Mouse (Mus musculus) stomach, embryonic 15.5 days (tissue): ENCODE data around the gene Kif14. TPM values are rescaled to one million over a fixed set of nuclear protein-coding genes. Genes with fewer than 3 reads are reported as not detected.

Experiments
- ATAC-seq: fragments of 200-750 bp; cut with Nextera tagmentation; 2 replicates; pipeline ENCODE4 v1.8.0; 2017; ENCODE audit warnings: low read depth, moderate number of reproducible peaks, moderate TSS enrichment; ENCODE audit not compliant: insufficient read depth, low FRiP score
- H3K27ac ChIP-seq: fragments of 300-500 bp; sonication (generic); 2 replicates; pipeline ENCODE4 v1.5.1; 2015; ENCODE audit warnings: mild to moderate bottlenecking, inconsistent platforms
- H3K27me3 ChIP-seq: fragments of 300-500 bp; sonication (generic); replicated peaks from 2 replicates; pipeline ENCODE4 v1.6.1; 2015; ENCODE audit warnings: inconsistent platforms
- H3K36me3 ChIP-seq: fragments of 300-500 bp; sonication (generic); 2 replicates; pipeline ENCODE4 v1.6.1; 2015; ENCODE audit warnings: inconsistent platforms
- H3K4me1 ChIP-seq: fragments of 300-500 bp; sonication (generic); 2 replicates; pipeline ENCODE4 v1.6.1; 2015; ENCODE audit warnings: inconsistent platforms
- H3K4me2 ChIP-seq: fragments of 300-500 bp; sonication (generic); 2 replicates; pipeline ENCODE4 v1.6.1; 2015; ENCODE audit warnings: mild to moderate bottlenecking, inconsistent platforms
- H3K4me3 ChIP-seq: fragments of 300-500 bp; sonication (generic); replicated peaks from 2 replicates; pipeline ENCODE4 v1.5.1; 2015; ENCODE audit warnings: inconsistent platforms
- H3K9ac ChIP-seq: fragments of 300-500 bp; sonication (generic); 2 replicates; pipeline ENCODE4 v1.6.1; 2015; ENCODE audit warnings: inconsistent platforms
- H3K9me3 ChIP-seq: fragments of 300-500 bp; sonication (generic); 2 replicates; pipeline ENCODE4 v1.6.1; 2016; ENCODE audit warnings: inconsistent platforms
- WGBS: fragments of 180-500 bp; shearing (Covaris S2); methylation state at CpG from one replicate; pipeline ENCODE4 v1.1.7; 2015; 5-methylcytosine and 5-hydroxymethylcytosine counted together
- polyA plus RNA-seq: library from polyadenylated mRNA; unstranded; fragments of >200 nt; fragmentation: Nextera tagmentation; extraction: Ambion mirVana; gene quantifications from 2 replicates; pipeline ENCODE4 v1.2.1, GENCODE M21; 2015

The Kif14 gene
- polyA plus RNA-seq, 1 experiment from 2014 or later = 5.2 TPM

GRCm38 (mm10) chr1:136450206-136450605, 15.9 kb upstream of the Kif14 start:
- no peak overlapping the region for H3K4me2 ChIP-seq
- no peaks in the 10 kb centered on the region for H3K36me3 ChIP-seq
- H3K9me3 ChIP-seq = no peaks in the 10 kb centered on the region
- no peaks in the 10 kb centered on the region for H3K27me3 ChIP-seq
- no peak overlapping the region for H3K9ac ChIP-seq
- ATAC-seq = no peak
- H3K4me1 ChIP-seq = no peaks in the 10 kb centered on the region
- no peak overlapping the region for H3K27ac ChIP-seq
- 69% methylated on average over 5 of the region's 5 CpGs for WGBS
- H3K4me3 ChIP-seq = no peak overlapping the region

DNA sequence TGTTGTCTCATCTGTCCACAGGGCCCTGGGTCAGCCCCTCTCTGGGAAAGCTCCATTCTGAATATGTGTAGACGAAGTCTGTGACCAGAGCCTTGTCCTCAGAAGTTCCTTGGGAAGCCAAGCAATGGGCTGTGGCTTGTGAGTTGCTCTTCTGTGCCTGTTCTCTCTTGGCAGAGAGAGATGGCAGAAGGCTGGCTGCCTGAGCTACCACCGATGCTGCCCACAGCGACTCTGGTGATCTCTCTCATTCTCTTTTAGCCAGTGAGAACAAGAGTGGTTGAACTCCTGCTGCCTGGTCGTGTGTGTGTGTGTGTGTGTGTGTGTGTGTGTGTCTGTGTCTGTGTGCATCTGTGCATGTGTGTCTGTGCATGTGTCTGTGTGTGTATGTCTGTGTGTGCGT, 13.7 kb upstream of the Kif14 start:
- Histone ChIP-seq H3K36me3 (no peaks in the 10 kb centered on the region), H3K4me1 (no peaks in the 10 kb centered on the region), H3K9me3 (no peaks in the 10 kb centered on the region), H3K4me2 (no peak overlapping the region), H3K27ac (no peak overlapping the region), H3K9ac (no peak overlapping the region), H3K4me3 (no peak overlapping the region), H3K27me3 (no peaks in the 10 kb centered on the region)
- 79% methylated on average over 5 of the region's 5 CpGs for WGBS
- no peak for ATAC-seq

DNA sequence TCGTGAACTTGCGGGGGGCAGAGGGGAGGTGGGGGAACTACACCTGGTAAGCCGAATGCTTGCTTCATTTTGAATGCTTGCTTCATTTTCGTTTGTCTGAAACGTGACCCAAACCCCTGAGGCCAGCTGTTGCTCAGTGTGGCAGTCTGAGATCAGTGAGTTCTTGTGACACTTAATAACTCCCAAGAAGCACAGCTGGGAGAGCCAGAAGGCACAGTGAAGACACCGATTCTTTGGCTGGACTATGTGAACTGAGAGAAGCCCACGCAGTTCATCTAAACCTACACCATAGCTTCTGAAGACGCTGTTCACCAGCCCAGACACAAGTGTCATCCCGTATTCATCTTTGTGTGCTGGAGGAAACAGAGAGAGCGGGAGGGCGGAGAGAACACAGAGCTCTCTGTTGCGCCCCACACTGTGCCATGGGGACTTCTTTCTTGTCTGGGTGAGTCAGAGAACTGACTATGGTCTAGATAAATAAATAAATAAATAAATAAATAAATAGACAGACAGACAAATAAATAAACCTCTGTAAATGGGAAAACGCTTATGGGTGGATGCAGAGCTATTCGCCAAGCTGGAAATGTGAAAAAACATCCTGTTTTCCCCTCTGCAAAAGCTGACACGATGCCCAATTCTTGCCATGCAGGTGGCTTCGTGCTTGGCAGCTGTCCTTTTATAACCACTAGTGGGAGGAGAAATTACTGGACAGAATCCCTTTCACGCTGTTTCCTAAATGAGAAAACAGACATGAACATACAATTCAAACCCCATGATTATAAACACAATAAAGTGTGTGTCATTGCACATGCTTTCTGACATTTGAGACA, 10.2 kb upstream of the Kif14 start:
- Histone ChIP-seq H3K36me3 (no peaks in the 10 kb centered on the region), H3K4me2 (no peak overlapping the region), H3K27ac (no peak overlapping the region), H3K9me3 (no peaks in the 10 kb centered on the region), H3K4me3 (no peak overlapping the region), H3K9ac (no peak overlapping the region), H3K27me3 (no peaks in the 10 kb centered on the region), H3K4me1 (no peaks in the 10 kb centered on the region)
- WGBS = 72% methylated on average over 17 of the region's 17 CpGs
- no peak for ATAC-seq

DNA sequence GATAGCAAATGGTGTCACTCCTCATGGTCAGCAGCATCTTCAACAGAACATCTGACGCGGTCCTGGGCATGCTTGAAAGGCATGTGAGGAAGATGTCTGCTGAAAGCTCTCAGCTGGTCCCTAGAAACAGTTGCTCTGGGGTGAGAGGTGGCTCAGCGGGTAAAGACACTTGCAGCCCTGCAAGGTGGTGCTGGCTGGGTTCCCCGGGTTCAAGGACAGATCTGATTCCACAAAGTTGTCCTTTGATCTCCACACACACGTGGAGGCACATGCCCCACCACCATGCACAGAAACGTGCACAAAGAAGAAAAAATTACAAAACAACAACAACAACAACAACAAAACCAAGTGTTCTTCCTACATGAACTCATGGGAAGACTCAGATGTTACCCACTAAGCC, 9.4 kb upstream of the Kif14 start:
- Histone ChIP-seq H3K4me2 (no peak overlapping the region), H3K9ac (no peak overlapping the region), H3K4me3 (no peak overlapping the region), H3K27ac (no peak overlapping the region), H3K9me3 (no peaks in the 10 kb centered on the region), H3K4me1 (no peaks in the 10 kb centered on the region), H3K36me3 (no peaks in the 10 kb centered on the region), H3K27me3 (no peaks in the 10 kb centered on the region)
- no peak for ATAC-seq
- 81% methylated on average over 6 of the region's 6 CpGs for WGBS

- ATAC-seq = no peak
- 76% methylated on average over 4 of the region's 4 CpGs for WGBS
- no peaks in the 10 kb centered on the region for H3K36me3 ChIP-seq
- H3K4me3 ChIP-seq = no peak overlapping the region
- no peaks in the 10 kb centered on the region for H3K9me3 ChIP-seq
- H3K9ac ChIP-seq = no peak overlapping the region
- H3K4me2 ChIP-seq = no peak overlapping the region
- H3K27me3 ChIP-seq = no peaks in the 10 kb centered on the region
- no peak overlapping the region for H3K27ac ChIP-seq
- H3K4me1 ChIP-seq = no peaks in the 10 kb centered on the region
Measured at GRCm38 (mm10) chr1:136457403-136457802, 8.7 kb upstream of the Kif14 start.

DNA sequence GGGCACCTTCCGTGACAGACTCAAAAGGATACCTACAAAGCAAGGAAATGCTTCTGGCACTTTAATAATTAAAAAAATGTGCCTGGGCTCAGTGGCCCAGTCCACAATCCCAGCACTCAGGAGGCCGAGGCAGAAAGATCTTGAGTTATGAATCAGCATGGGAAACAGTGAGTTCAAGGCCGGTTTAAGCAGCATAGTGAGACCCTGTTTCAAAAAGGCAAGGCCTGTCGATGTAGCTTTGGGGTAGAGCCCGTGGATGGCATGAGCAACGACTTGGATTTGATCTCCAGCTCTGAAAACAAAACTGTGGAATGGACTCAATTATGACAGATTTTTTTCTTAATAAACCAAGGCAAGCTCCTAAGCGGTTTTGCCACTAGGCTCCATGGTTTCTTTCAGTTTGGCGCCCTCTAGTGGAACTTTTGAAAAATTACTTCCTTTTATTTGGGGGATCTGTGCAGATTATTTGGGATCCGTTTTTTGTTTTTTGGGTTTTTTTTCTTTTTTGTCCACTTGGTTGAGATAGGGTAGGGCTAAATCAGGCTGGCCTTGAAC, 7.4 kb upstream of the Kif14 start:
- 29% methylated on average over 9 of the region's 9 CpGs for WGBS
- H3K27me3 ChIP-seq = no peaks in the 10 kb centered on the region
- no peak for ATAC-seq
- no peak overlapping the region for H3K9ac ChIP-seq
- H3K27ac ChIP-seq = no peak overlapping the region
- H3K36me3 ChIP-seq = no peaks in the 10 kb centered on the region
- H3K4me3 ChIP-seq = no peak overlapping the region
- H3K9me3 ChIP-seq = no peaks in the 10 kb centered on the region
- no peak overlapping the region for H3K4me2 ChIP-seq
- no peaks in the 10 kb centered on the region for H3K4me1 ChIP-seq

GRCm38 (mm10) chr1:136462443-136462842, 3.7 kb upstream of the Kif14 start:
- H3K4me1 ChIP-seq = no peaks in the 10 kb centered on the region
- no peaks in the 10 kb centered on the region for H3K27me3 ChIP-seq
- H3K36me3 ChIP-seq = no peaks in the 10 kb centered on the region
- ATAC-seq = no peak
- no peak overlapping the region for H3K4me2 ChIP-seq
- no peak overlapping the region for H3K4me3 ChIP-seq
- no peak overlapping the region for H3K27ac ChIP-seq
- H3K9ac ChIP-seq = no peak overlapping the region
- H3K9me3 ChIP-seq = no peaks in the 10 kb centered on the region
- WGBS = 53% methylated on average over 10 of the region's 10 CpGs

DNA sequence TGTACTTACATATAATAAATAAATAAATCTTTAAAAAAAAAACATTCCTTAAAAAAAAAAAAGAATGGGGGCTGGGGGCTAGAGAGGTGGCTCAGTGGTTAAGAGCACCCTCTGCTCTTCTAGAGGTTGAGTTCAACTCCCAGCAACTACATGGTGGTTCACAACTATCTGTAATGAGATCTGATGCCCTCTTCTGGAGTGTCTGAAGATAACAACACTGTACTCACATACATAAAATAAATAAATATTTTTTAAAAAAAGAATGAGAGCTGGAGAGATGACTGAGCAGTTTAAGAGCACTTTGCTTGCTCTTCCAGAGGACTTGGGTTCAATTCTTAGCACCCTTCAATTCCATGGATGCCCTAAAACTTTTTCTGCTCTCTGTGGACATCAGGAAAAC, 975 bp upstream of the Kif14 start:
- Histone ChIP-seq H3K27ac (no peak overlapping the region), H3K27me3 (no peaks in the 10 kb centered on the region), H3K36me3 (peaks cover 11% of the 10 kb centered on the region), H3K4me2 (no peak overlapping the region), H3K4me1 (no peaks in the 10 kb centered on the region), H3K9ac (no peak overlapping the region), H3K4me3 (no peak overlapping the region), H3K9me3 (no peaks in the 10 kb centered on the region)
- no peak for ATAC-seq

DNA sequence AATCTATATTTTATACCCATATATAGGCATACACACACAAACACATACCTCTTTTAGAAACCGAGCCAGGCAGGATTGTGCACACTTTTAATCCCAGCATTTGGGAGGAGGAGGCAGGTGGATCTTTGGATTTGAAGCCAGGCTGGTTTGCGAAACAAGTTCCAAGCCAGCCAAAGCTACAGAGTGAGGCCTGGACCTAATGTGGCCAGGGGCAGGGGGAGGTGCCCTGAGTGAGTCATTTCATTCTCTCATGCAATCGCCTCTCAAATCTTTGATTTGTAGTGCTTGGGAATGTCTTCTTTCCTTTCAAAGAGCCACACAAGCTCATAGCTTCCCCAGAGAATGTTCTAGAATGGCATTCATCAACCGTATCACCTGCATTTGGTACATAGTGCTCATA, 3.3 kb downstream of the Kif14 start:
- WGBS = 82% methylated on average over 4 of the region's 4 CpGs
- no peaks in the 10 kb centered on the region for H3K27me3 ChIP-seq
- no peak overlapping the region for H3K9ac ChIP-seq
- no peak overlapping the region for H3K4me3 ChIP-seq
- H3K4me2 ChIP-seq = no peak overlapping the region
- peaks cover 19% of the 10 kb centered on the region for H3K36me3 ChIP-seq
- no peaks in the 10 kb centered on the region for H3K9me3 ChIP-seq
- H3K27ac ChIP-seq = no peak overlapping the region
- H3K4me1 ChIP-seq = no peaks in the 10 kb centered on the region
- ATAC-seq = no peak

DNA sequence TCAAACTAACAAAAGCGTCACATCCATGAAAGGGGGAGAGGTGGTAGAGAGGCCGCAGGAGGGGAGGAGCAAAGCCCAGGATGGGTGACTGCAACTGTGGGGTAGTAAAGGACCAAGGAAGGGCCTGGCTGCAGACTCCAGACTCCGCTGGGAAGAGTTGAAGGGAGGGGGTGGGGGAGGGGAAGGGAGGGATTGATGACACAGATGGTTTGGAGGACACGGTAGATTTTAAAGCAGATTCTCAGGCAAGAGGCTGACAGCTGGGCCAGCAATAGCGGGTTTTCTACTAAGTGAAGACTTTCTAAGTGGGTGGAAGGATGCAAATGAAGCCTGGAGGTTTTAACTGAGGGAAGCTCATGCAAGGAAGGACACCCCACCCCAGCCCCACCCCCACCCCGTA, 4.3 kb downstream of the Kif14 start:
- Histone ChIP-seq H3K27ac (no peak overlapping the region), H3K4me2 (no peak overlapping the region), H3K4me1 (no peaks in the 10 kb centered on the region), H3K4me3 (no peak overlapping the region), H3K36me3 (peaks cover 19% of the 10 kb centered on the region), H3K9me3 (no peaks in the 10 kb centered on the region), H3K27me3 (no peaks in the 10 kb centered on the region), H3K9ac (no peak overlapping the region)
- ATAC-seq = no peak
- 29% methylated on average over 6 of the region's 6 CpGs for WGBS

DNA sequence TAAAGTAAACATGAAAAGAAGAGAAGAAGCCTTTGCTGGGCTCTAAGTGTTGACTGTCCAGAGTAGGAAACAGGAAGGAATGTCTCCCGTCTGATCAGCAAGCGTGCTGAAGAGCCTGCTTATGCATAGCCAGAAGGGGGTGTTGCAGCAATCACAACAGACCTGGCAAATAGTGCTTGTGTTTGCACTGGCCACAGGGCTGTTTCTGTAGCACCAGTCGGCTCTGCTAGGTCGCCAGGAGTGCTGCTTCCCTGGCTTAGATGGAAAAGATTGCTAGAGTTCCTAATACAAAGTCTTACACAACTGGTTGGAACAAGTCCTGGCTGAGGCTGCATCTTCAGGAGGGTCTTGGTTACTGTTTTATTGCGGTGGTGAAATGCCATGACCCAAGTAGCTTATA, 25.5 kb downstream of the Kif14 start:
- peaks cover 38% of the 10 kb centered on the region for H3K36me3 ChIP-seq
- H3K4me1 ChIP-seq = no peaks in the 10 kb centered on the region
- H3K4me2 ChIP-seq = no peak overlapping the region
- no peak overlapping the region for H3K9ac ChIP-seq
- H3K9me3 ChIP-seq = no peaks in the 10 kb centered on the region
- no peak for ATAC-seq
- H3K27me3 ChIP-seq = no peaks in the 10 kb centered on the region
- 71% methylated on average over 5 of the region's 5 CpGs for WGBS
- H3K27ac ChIP-seq = no peak overlapping the region
- no peak overlapping the region for H3K4me3 ChIP-seq

- Histone ChIP-seq H3K27me3 (no peaks in the 10 kb centered on the region), H3K4me2 (no peak overlapping the region), H3K4me1 (no peaks in the 10 kb centered on the region), H3K4me3 (no peak overlapping the region), H3K36me3 (peaks cover 41% of the 10 kb centered on the region), H3K9me3 (no peaks in the 10 kb centered on the region), H3K27ac (no peak overlapping the region), H3K9ac (no peak overlapping the region)
- no peak for ATAC-seq
- WGBS = 85% methylated on average over 2 of the region's 2 CpGs
Measured at GRCm38 (mm10) chr1:136492232-136492631, 26.1 kb downstream of the Kif14 start.

DNA sequence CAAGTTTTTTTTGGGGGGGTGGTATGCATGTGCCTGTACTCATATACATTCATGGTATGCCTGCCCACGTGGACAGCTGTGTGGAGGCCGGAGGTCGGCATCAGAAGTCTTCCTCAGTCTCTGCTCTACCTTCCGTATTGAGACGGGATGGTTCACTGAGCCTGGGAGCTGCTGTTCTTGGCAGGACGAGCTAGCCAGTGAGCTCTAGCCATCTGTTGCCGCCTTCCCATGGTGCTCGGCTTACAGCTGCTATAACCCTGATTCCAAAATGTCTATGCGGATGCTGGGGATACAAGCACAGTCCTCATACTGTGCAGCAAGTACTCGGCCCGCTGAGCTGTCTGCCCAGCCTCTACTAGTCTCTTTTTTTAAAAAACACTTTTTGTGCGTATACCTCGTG, 33.2 kb downstream of the Kif14 start:
- no peak overlapping the region for H3K4me3 ChIP-seq
- no peak overlapping the region for H3K27ac ChIP-seq
- no peak overlapping the region for H3K4me2 ChIP-seq
- H3K27me3 ChIP-seq = no peaks in the 10 kb centered on the region
- H3K9ac ChIP-seq = no peak overlapping the region
- no peak for ATAC-seq
- H3K9me3 ChIP-seq = no peaks in the 10 kb centered on the region
- 93% methylated on average over 13 of the region's 13 CpGs for WGBS
- H3K36me3 ChIP-seq = peaks cover 36% of the 10 kb centered on the region
- H3K4me1 ChIP-seq = no peaks in the 10 kb centered on the region
